Mouse (Mus musculus): ENCODE measurements around the gene Wwp2. TPM values are rescaled to one million over a fixed set of nuclear protein-coding genes. Genes with fewer than 3 reads are reported as not detected.

Wwp2 gene
- polyA plus RNA-seq, 1 experiment from 2014 or later = 32.6 TPM

DNA sequence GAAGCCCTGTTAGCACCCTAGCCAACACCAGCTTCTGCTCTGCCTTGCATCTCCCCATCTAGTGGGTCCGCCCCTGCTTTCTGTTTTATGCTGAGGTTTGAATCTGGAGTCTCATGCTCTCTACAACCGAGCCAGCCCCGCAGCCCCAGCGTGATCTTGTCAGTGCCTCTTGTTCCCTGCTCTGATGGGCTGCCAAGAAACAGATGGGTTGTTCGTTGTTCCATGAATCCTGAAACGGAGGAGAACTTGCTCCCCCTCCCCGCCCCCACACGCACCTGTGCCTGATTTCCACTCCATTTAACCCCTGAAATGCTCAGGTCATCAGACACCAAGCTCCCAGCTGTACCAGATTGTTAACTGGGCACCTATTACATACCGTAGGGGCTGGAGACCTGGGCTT, 36.7 kb upstream of the Wwp2 start:
- no peak for ATAC-seq
- no peak overlapping the region for H3K4me3 ChIP-seq (ENCODE audit: low read length)
- no peaks in the 10 kb centered on the region for H3K27me3 ChIP-seq (replicated peaks; ENCODE audit: control insufficient read depth, insufficient read depth, low read length)
- WGBS = 35% methylated on average over 9 of the region's 9 CpGs
- H3K4me2 ChIP-seq (ENCODE audit: low read length) = no peak overlapping the region
- H3K4me1 ChIP-seq (ENCODE audit: control insufficient read depth, insufficient read depth, low read depth, low read length) = peaks cover 4% of the 10 kb centered on the region
- no peaks in the 10 kb centered on the region for H3K36me3 ChIP-seq (ENCODE audit: control insufficient read depth, insufficient read depth, low read length)
- no peak overlapping the region for H3K9ac ChIP-seq (ENCODE audit: low read depth, low read length)
- H3K9me3 ChIP-seq (ENCODE audit: control insufficient read depth, low read length) = no peaks in the 10 kb centered on the region
- H3K27ac ChIP-seq (ENCODE audit: low read depth, low read length) = no peak overlapping the region

DNA sequence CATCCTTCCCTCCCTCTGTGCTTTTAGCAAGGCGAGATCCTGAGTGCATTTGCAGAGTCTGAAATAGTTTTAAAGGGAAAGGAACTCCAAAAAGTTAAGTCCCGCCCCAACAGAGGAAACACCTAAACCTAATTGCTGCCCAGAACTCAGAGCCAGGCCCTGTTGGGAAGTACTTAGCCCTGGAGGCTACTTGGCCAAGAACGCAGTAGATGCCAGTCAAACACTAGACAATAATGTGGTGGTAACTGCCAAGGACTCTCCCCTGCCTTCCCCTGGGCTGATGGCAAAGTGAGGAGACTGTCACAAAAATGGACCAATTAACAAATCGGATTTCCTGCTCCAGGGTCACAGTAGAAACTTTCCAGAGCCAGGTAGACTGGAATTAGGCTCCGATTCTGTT, 34.3 kb upstream of the Wwp2 start:
- Histone ChIP-seq H3K27ac (ENCODE audit: low read depth, low read length) (no peak overlapping the region), H3K9me3 (ENCODE audit: control insufficient read depth, low read length) (no peaks in the 10 kb centered on the region), H3K9ac (ENCODE audit: low read depth, low read length) (no peak overlapping the region), H3K4me2 (ENCODE audit: low read length) (no peak overlapping the region), H3K36me3 (ENCODE audit: control insufficient read depth, insufficient read depth, low read length) (no peaks in the 10 kb centered on the region), H3K27me3 (replicated peaks; ENCODE audit: control insufficient read depth, insufficient read depth, low read length) (no peaks in the 10 kb centered on the region), H3K4me1 (ENCODE audit: control insufficient read depth, insufficient read depth, low read depth, low read length) (peaks cover 4% of the 10 kb centered on the region), H3K4me3 (ENCODE audit: low read length) (no peak overlapping the region)
- 73% methylated on average over 5 of the region's 5 CpGs for whole genome bisulfite sequencing
- ATAC-seq = no peak

DNA sequence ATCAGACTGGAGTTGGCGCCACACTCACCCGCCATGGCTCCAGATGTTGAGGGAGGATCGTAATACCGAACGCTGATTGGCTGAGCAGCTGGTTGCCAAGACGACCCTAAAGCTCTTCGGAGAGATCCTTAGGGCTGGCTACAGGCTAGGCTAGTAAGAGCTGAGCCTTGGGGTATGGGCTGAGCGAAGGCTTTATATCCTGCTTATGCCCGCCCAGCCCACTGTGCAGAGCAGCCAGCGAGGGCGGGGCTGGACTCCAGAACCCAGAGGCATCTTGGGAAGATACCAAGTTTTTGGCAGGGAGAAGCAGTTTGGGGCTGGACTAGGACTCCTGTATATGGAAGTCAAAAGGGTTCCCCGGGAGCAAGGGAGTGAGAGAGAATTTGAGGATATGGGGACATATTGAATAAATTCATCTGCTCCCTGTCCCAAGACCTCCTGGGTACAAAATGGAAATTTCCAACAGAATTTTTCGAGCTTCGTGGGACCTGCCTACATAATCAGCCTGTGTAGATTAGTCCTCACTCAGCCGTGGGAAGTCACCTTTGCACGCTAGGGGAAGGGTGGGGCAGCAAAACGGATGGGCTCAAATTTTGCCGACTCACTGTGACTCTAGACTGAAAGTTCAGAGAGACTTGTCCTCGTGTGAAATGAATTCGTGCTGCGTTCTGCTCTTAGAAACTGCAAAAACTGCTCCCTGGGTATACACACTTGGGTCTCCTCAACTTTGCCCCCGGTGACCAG, 33.0 kb upstream of the Wwp2 start, which contains the start of gene Nqo1:
Gene Nqo1, minus strand, starts transcription at position 169 of the 744 bp plus-strand sequence.
- H3K9me3 ChIP-seq (ENCODE audit: control insufficient read depth, low read length) = no peaks in the 10 kb centered on the region
- no peaks in the 10 kb centered on the region for H3K27me3 ChIP-seq (replicated peaks; ENCODE audit: control insufficient read depth, insufficient read depth, low read length)
- H3K4me3 ChIP-seq (ENCODE audit: low read length) = peak within 1 kb of the TSS; percentile 36
- peak within 1 kb of the TSS; percentile 52 for H3K4me2 ChIP-seq (ENCODE audit: low read length)
- H3K27ac ChIP-seq (ENCODE audit: low read depth, low read length) = peak within 1 kb of the TSS; percentile 5; the same call in 1 of the 2 replicates
- WGBS = 14% methylated on average over 22 of the region's 22 CpGs
- peaks cover 4% of the 10 kb centered on the region for H3K4me1 ChIP-seq (ENCODE audit: control insufficient read depth, insufficient read depth, low read depth, low read length)
- peak; percentile 96 for ATAC-seq
- peak within 1 kb of the TSS; percentile 30 for H3K9ac ChIP-seq (ENCODE audit: low read depth, low read length)
- H3K36me3 ChIP-seq (ENCODE audit: control insufficient read depth, insufficient read depth, low read length) = peaks cover 3% of the 10 kb centered on the region; the same call in 1 of the 2 replicates

DNA sequence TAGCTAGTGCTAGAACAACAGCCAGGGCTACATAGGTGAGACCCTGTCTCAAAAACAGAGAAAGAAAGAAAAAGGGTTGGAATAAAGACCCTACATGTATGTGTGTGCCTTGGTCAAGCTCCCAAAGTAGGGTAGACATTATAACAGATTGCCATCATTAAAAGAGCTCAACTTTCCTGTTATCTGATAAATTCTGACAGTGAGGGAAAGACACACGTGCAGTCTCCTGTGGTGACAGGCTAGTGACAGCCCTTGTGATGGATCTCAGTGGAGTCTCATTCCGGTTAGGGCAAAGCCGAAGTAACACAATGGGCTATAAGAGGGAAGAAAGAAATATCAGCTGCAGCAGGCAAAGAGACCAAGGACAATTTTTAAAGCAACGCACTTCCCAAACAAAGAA, 32.1 kb upstream of the Wwp2 start:
- H3K9me3 ChIP-seq (ENCODE audit: control insufficient read depth, low read length) = no peaks in the 10 kb centered on the region
- H3K4me3 ChIP-seq (ENCODE audit: low read length) = no peak overlapping the region
- H3K27ac ChIP-seq (ENCODE audit: low read depth, low read length) = no peak overlapping the region
- ATAC-seq = no peak
- no peak overlapping the region for H3K4me2 ChIP-seq (ENCODE audit: low read length)
- peaks cover 4% of the 10 kb centered on the region for H3K4me1 ChIP-seq (ENCODE audit: control insufficient read depth, insufficient read depth, low read depth, low read length)
- H3K36me3 ChIP-seq (ENCODE audit: control insufficient read depth, insufficient read depth, low read length) = peaks cover 6% of the 10 kb centered on the region
- no peaks in the 10 kb centered on the region for H3K27me3 ChIP-seq (replicated peaks; ENCODE audit: control insufficient read depth, insufficient read depth, low read length)
- H3K9ac ChIP-seq (ENCODE audit: low read depth, low read length) = no peak overlapping the region
- WGBS = 66% methylated on average over 4 of the region's 4 CpGs

DNA sequence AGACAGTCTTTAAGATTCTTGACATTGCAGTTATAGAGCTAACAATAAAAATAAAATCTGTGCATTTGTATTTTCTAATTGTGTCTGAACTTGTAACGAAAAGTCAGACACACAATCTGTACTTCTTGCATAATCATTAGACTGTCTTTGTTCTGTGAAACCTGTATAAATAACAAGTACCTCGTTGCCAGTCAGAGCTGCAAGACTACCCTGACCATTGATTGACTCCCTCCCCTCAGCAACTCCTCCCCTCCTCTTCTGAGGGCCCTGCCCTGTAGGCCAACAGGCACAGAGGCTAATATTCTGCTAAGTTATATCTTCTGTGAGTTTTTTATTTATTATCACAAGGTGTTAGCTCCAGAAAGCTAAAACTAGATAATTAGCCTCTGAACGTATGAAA, 30.2 kb upstream of the Wwp2 start:
- no peak overlapping the region for H3K4me3 ChIP-seq (ENCODE audit: low read length)
- H3K36me3 ChIP-seq (ENCODE audit: control insufficient read depth, insufficient read depth, low read length) = peaks cover 13% of the 10 kb centered on the region
- H3K4me1 ChIP-seq (ENCODE audit: control insufficient read depth, insufficient read depth, low read depth, low read length) = peaks cover 4% of the 10 kb centered on the region
- no peak overlapping the region for H3K9ac ChIP-seq (ENCODE audit: low read depth, low read length)
- H3K27me3 ChIP-seq (replicated peaks; ENCODE audit: control insufficient read depth, insufficient read depth, low read length) = no peaks in the 10 kb centered on the region
- H3K9me3 ChIP-seq (ENCODE audit: control insufficient read depth, low read length) = no peaks in the 10 kb centered on the region
- no peak for ATAC-seq
- H3K4me2 ChIP-seq (ENCODE audit: low read length) = no peak overlapping the region
- 67% methylated on average over 3 of the region's 3 CpGs for WGBS
- no peak overlapping the region for H3K27ac ChIP-seq (ENCODE audit: low read depth, low read length)

DNA sequence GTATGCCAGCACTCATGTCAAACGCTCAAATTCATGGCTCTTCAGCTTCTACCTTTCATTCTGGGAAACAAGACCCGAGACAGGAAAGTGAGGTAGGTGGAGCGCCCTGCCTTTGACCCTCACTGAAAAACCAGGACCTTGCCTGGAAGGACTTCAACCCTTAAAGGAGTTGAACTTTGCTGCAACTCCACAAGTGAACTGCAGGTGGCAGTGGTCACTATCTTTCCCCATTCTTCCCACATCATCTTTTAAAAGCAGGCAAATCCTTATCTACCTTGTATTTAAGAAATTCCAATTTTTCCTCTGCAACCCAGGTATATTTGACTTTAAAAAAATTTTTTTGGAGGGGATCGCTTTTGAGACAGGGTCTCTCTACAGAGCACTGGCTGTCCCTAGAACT, 24.8 kb upstream of the Wwp2 start:
- H3K4me3 ChIP-seq (ENCODE audit: low read length) = no peak overlapping the region
- ATAC-seq = no peak
- H3K27ac ChIP-seq (ENCODE audit: low read depth, low read length) = no peak overlapping the region
- H3K36me3 ChIP-seq (ENCODE audit: control insufficient read depth, insufficient read depth, low read length) = peaks cover 45% of the 10 kb centered on the region
- no peaks in the 10 kb centered on the region for H3K27me3 ChIP-seq (replicated peaks; ENCODE audit: control insufficient read depth, insufficient read depth, low read length)
- no peaks in the 10 kb centered on the region for H3K4me1 ChIP-seq (ENCODE audit: control insufficient read depth, insufficient read depth, low read depth, low read length)
- H3K9me3 ChIP-seq (ENCODE audit: control insufficient read depth, low read length) = no peaks in the 10 kb centered on the region
- 67% methylated on average over 4 of the region's 4 CpGs for WGBS
- no peak overlapping the region for H3K9ac ChIP-seq (ENCODE audit: low read depth, low read length)
- no peak overlapping the region for H3K4me2 ChIP-seq (ENCODE audit: low read length)

DNA sequence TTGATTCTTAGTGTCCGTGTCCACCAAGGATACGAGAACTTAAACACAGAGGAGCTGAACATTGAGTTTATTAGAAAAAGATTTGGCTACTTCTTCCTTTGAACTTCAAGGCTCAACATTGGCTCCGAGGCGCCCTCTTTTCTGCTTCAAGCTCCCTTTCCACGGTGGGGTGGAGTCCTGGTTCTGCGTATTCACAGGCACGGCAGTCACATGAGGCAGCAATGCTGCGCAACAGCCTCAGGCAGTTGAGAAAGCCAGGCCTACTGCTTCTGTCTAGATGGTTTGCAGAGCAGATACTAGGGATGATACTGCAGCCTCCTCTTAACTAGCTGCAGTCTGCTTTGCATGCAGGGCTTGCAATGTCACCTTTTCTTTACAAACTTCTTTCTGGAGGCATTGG, 23.6 kb upstream of the Wwp2 start:
- Histone ChIP-seq H3K9me3 (ENCODE audit: control insufficient read depth, low read length) (no peaks in the 10 kb centered on the region), H3K4me3 (ENCODE audit: low read length) (no peak overlapping the region), H3K9ac (ENCODE audit: low read depth, low read length) (no peak overlapping the region), H3K4me2 (ENCODE audit: low read length) (no peak overlapping the region), H3K36me3 (ENCODE audit: control insufficient read depth, insufficient read depth, low read length) (peaks cover 54% of the 10 kb centered on the region), H3K27me3 (replicated peaks; ENCODE audit: control insufficient read depth, insufficient read depth, low read length) (no peaks in the 10 kb centered on the region), H3K27ac (ENCODE audit: low read depth, low read length) (no peak overlapping the region), H3K4me1 (ENCODE audit: control insufficient read depth, insufficient read depth, low read depth, low read length) (no peaks in the 10 kb centered on the region)
- ATAC-seq = no peak
- 92% methylated on average over 8 of the region's 8 CpGs for WGBS

DNA sequence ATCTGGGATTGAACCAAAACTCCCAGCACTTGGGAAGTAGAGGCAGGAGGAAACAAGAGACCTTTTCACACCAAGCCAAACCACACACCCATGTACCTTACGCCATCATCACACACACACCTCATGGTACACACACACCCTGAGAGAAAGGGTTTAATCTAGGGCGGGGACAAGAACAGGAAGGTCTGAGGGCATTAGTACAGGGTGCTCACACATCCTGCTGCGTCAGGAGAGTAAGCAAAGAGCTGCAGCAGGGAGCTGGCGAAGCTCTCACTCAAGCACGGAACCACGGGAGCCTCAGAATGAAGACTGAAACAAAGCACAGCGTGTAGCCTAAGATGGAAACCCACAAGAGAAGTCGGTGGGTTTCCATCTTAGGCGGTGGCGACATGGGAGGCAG, 22.3 kb upstream of the Wwp2 start:
- Histone ChIP-seq H3K27me3 (replicated peaks; ENCODE audit: control insufficient read depth, insufficient read depth, low read length) (no peaks in the 10 kb centered on the region), H3K4me3 (ENCODE audit: low read length) (no peak overlapping the region), H3K4me2 (ENCODE audit: low read length) (no peak overlapping the region), H3K27ac (ENCODE audit: low read depth, low read length) (no peak overlapping the region), H3K4me1 (ENCODE audit: control insufficient read depth, insufficient read depth, low read depth, low read length) (no peaks in the 10 kb centered on the region), H3K36me3 (ENCODE audit: control insufficient read depth, insufficient read depth, low read length) (peaks cover 61% of the 10 kb centered on the region), H3K9me3 (ENCODE audit: control insufficient read depth, low read length) (no peaks in the 10 kb centered on the region), H3K9ac (ENCODE audit: low read depth, low read length) (no peak overlapping the region)
- 83% methylated on average over 10 of the region's 10 CpGs for WGBS
- ATAC-seq = no peak

DNA sequence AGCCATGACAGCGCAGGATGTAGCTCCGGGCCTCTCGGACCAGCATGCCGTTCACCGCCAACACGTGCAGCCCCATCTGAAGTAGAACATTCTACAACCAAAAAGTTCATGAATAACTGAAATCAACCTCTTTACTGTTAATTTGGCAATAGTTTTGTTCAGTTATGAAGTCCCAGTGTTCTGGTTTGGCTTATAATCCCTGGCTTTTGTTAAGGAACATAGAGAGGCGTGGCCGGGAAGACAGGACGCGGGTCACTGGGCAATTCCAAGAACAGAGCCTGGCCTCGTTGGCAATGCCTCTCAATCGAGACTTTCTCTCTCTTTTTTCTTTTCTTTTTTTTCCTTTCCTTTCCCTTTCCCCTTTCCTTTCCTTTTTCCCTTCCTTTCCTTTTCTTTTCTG, 19.2 kb upstream of the Wwp2 start:
- H3K4me1 ChIP-seq (ENCODE audit: control insufficient read depth, insufficient read depth, low read depth, low read length) = no peaks in the 10 kb centered on the region
- no peak overlapping the region for H3K4me3 ChIP-seq (ENCODE audit: low read length)
- no peak for ATAC-seq
- WGBS = 88% methylated on average over 12 of the region's 12 CpGs
- H3K4me2 ChIP-seq (ENCODE audit: low read length) = no peak overlapping the region
- H3K9me3 ChIP-seq (ENCODE audit: control insufficient read depth, low read length) = no peaks in the 10 kb centered on the region
- peaks cover 65% of the 10 kb centered on the region for H3K36me3 ChIP-seq (ENCODE audit: control insufficient read depth, insufficient read depth, low read length)
- no peak overlapping the region for H3K9ac ChIP-seq (ENCODE audit: low read depth, low read length)
- no peaks in the 10 kb centered on the region for H3K27me3 ChIP-seq (replicated peaks; ENCODE audit: control insufficient read depth, insufficient read depth, low read length)
- H3K27ac ChIP-seq (ENCODE audit: low read depth, low read length) = no peak overlapping the region

Data from hindbrain, embryonic 16.5 days (tissue).